Mouse (Mus musculus): ENCODE measurements around the gene Ube2l6.

GRCm38 (mm10) chr2:84827283-84827920, 28.8 kb downstream of the Ube2l6 start:
- no peak for TF ChIP-seq CTCF (conservative IDR thresholded peaks at IDR 0.05; ENCODE audit: insufficient read depth, insufficient read length, low read depth, low read length)
- TF ChIP-seq POLR2A (IDR thresholded peaks at IDR 0.05; ENCODE audit: low read depth, low read length) = no peak

Data from kidney, adult 2 months (tissue).